Mouse (Mus musculus) hindbrain, embryonic 14.5 days (tissue): ENCODE measurements around the gene Fastkd5. TPM values are rescaled to one million over a fixed set of nuclear protein-coding genes. Genes with fewer than 3 reads are reported as not detected.

Source experiments
- ATAC-seq: fragments of 200-750 bp; cut with Nextera tagmentation; 2 replicates; pipeline ENCODE4 v1.8.0; 2017; ENCODE audit warnings: moderate number of reproducible peaks, mild to moderate bottlenecking, moderate TSS enrichment, moderate library complexity; ENCODE audit not compliant: low FRiP score
- DNase-seq: peaks from one replicate; pipeline ENCODE4 v3.0.0-alpha.2; 2015; ENCODE audit warnings: low spot score
- H3K27ac ChIP-seq: fragments of 300-500 bp; sonication (generic); 2 replicates; pipeline ENCODE4 v1.5.1; 2014; ENCODE audit warnings: mild to moderate bottlenecking, moderate library complexity
- H3K27me3 ChIP-seq: fragments of 300-500 bp; sonication (generic); 2 replicates; pipeline ENCODE4 v1.6.1; 2014; ENCODE audit warnings: mild to moderate bottlenecking, low read length, mixed read lengths; ENCODE audit not compliant: control insufficient read depth, insufficient read depth
- H3K36me3 ChIP-seq: fragments of 300-500 bp; sonication (generic); replicated peaks from 2 replicates; pipeline ENCODE4 v1.6.1; 2014; ENCODE audit not compliant: control insufficient read depth, insufficient read depth
- H3K4me1 ChIP-seq: fragments of 300-500 bp; sonication (generic); replicated peaks from 2 replicates; pipeline ENCODE4 v1.6.1; 2014; ENCODE audit warnings: antibody characterized with exemption, low read length, mixed read lengths; ENCODE audit not compliant: control insufficient read depth, insufficient read depth
- H3K4me2 ChIP-seq: fragments of 300-500 bp; sonication (generic); replicated peaks from 2 replicates; pipeline ENCODE4 v1.6.1; 2014; ENCODE audit warnings: mild to moderate bottlenecking, moderate library complexity
- H3K4me3 ChIP-seq: fragments of 300-500 bp; sonication (generic); replicated peaks from 2 replicates; pipeline ENCODE4 v1.5.1; 2014; ENCODE audit warnings: mild to moderate bottlenecking, low read length
- H3K9ac ChIP-seq: fragments of 300-500 bp; sonication (generic); 2 replicates; pipeline ENCODE4 v1.6.1; 2014
- H3K9me3 ChIP-seq: fragments of 300-500 bp; sonication (generic); 2 replicates; pipeline ENCODE4 v1.6.1; 2016; ENCODE audit warnings: low read length; ENCODE audit not compliant: control insufficient read depth
- WGBS: fragments of 180-500 bp; shearing (Covaris S2); extraction: QIAGEN DNeasy Blood & Tissue Kit; methylation state at CpG from one replicate; pipeline ENCODE4 v1.1.7; 2014; 5-methylcytosine and 5-hydroxymethylcytosine counted together
- polyA plus RNA-seq: library from polyadenylated mRNA; unstranded; fragments of >200 nt; fragmentation: Nextera tagmentation; extraction: Ambion mirVana; gene quantifications from 2 replicates; pipeline ENCODE4 v1.2.1, GENCODE M21; 2014

Fastkd5 gene
- polyA plus RNA-seq, 1 experiment from 2014 or later: 11.5 TPM

DNA sequence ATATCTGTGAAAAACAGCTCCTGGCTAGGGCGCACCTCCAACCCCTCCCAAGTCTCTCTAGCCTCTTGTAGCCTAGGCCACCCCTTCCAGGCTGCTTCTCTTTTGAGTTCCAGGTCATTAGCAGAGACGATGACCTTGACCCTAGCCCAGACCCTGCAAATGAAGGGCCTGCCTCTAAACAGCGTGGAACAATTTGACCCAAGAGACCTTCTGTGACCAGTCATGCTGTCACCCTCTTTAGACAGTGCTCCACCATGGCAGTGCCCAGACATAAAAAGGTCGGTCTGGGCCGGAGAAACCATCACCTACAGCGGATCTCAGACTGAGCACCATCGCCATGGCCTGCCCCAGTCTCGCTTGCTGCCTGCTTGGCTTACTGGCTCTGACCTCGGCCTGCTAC lies 54.0 kb downstream of the Fastkd5 start, which contains the start of gene Oxt:
Gene Oxt, plus strand, starts transcription at position 301 of the 400 bp plus-strand sequence.
- Histone ChIP-seq H3K4me1 (peaks cover 12% of the 10 kb centered on the region; the same call in 1 of the 2 replicates), H3K27ac (no peak within 1 kb of the TSS), H3K4me3 (peak within 1 kb of the TSS; percentile 20), H3K9ac (no peak within 1 kb of the TSS), H3K9me3 (no peaks in the 10 kb centered on the region), H3K4me2 (peak within 1 kb of the TSS; percentile 42), H3K27me3 (peaks cover 65% of the 10 kb centered on the region), H3K36me3 (no peaks in the 10 kb centered on the region)
- WGBS: 37% methylated on average over 9 of the region's 9 CpGs
- DNase-seq (no peak), ATAC-seq (no peak)

DNA sequence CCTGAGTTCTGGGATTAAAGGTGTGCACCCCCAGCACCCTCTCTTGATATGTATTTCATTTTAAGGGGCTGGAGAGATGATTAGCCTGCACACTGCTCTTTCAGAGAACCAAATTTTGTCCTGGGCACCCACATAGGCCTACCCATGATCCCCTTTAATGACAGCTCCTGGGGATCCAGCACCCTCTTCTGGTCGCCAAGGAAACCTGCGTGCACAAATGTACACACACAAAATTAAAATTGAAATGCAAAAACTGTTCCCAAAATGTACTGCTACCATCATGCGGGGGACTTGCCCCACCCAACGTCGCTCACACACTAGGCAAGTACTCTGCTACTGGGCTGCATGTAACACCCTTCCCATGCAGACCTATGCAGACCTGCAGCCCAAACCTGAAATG lies 54.9 kb downstream of the Fastkd5 start:
- ATAC-seq (no peak), DNase-seq (no peak)
- Histone ChIP-seq H3K9ac (no peak overlapping the region), H3K36me3 (no peaks in the 10 kb centered on the region), H3K4me3 (no peak overlapping the region), H3K9me3 (no peaks in the 10 kb centered on the region), H3K4me2 (no peak overlapping the region), H3K27me3 (peaks cover 55% of the 10 kb centered on the region), H3K27ac (no peak overlapping the region), H3K4me1 (0 out of 2 replicates have a peak, but pooled peaks cover 4% of the 10 kb centered on the region)
- WGBS: 81% methylated on average over 5 of the region's 5 CpGs

DNA sequence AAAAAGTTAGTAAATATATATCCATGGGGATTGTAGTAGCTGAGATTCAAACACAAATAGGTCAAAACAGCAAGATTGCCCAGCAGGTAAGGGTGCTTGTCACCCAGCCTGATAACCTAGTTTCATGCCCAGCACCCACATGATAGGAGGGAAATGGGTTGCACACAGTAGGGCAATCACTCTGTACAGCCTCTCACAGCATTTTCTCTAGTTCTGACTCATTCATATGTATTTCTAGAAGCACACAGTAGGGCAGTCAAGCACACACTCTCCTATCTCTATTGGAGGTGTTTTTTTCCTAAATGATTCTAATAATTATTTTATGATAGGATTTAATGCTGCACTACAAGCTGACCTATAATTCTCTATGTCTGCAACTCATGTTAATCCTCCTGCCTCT lies 59.9 kb downstream of the Fastkd5 start:
- H3K27ac ChIP-seq: no peak overlapping the region
- peaks cover 21% of the 10 kb centered on the region for H3K36me3 ChIP-seq
- no peak overlapping the region for H3K4me2 ChIP-seq
- no peak overlapping the region for H3K9ac ChIP-seq
- H3K9me3 ChIP-seq: no peaks in the 10 kb centered on the region
- peaks cover 4% of the 10 kb centered on the region for H3K4me1 ChIP-seq
- no peak overlapping the region for H3K4me3 ChIP-seq
- ATAC-seq: no peak
- no peak for DNase-seq
- H3K27me3 ChIP-seq: peaks cover 5% of the 10 kb centered on the region

DNA sequence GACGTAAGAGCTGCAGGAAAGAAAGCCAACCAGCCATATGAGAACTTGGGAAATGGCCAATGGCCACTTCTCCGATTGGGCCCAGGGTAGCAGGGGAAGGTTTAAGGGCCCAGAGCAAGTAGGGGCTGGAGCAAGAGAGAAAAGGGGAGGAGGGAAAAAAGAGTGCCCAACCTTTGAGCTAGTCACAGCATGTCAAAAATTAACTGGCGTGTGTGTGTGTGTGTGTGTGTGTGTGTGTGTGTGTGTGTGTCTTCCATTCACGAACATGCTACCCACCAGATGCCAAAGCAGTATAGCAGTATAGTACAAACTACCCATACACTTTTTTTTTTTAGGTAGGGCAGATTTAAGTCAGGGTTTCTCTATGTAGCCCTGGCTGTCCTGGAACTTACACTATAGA lies 60.9 kb downstream of the Fastkd5 start:
- no peak overlapping the region for H3K27ac ChIP-seq
- WGBS: 82% methylated on average over 4 of the region's 4 CpGs
- ATAC-seq (no peak), DNase-seq (no peak)
- peaks cover 24% of the 10 kb centered on the region for H3K36me3 ChIP-seq
- no peak overlapping the region for H3K4me2 ChIP-seq
- H3K27me3 ChIP-seq: no peaks in the 10 kb centered on the region
- H3K9ac ChIP-seq: no peak overlapping the region
- no peak overlapping the region for H3K4me3 ChIP-seq
- no peaks in the 10 kb centered on the region for H3K9me3 ChIP-seq
- H3K4me1 ChIP-seq: peaks cover 13% of the 10 kb centered on the region

DNA sequence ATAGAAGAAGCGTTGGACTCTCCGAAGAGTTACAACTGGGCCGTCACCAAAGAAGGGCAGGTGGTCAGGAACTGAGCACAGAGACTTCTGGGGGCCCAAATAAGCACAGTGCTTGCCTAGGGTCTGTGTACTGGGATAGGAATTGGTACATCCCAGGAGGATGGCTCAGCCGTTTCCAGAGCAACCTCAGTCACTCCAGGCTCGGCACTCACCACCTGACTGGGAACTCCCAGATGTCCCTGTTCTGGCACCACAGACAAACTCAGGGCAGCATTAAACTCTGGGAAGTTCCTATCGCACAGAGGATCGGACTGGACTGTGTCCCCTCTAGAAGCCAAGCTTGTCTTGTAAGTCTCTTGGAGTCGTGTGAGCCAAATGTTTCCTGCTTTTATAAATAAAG lies 64.8 kb downstream of the Fastkd5 start:
- DNase-seq (no peak), ATAC-seq (no peak)
- H3K27me3 ChIP-seq: no peaks in the 10 kb centered on the region
- H3K4me1 ChIP-seq: peaks cover 20% of the 10 kb centered on the region
- H3K4me3 ChIP-seq: 0 out of 2 replicates have a peak overlapping the region, but pooled peaks have one; percentile 95
- no peak overlapping the region for H3K27ac ChIP-seq
- no peaks in the 10 kb centered on the region for H3K9me3 ChIP-seq
- H3K36me3 ChIP-seq: peaks cover 24% of the 10 kb centered on the region
- H3K4me2 ChIP-seq: peak overlapping the region; percentile 88
- H3K9ac ChIP-seq: no peak overlapping the region
- WGBS: 81% methylated on average over 8 of the region's 8 CpGs

DNA sequence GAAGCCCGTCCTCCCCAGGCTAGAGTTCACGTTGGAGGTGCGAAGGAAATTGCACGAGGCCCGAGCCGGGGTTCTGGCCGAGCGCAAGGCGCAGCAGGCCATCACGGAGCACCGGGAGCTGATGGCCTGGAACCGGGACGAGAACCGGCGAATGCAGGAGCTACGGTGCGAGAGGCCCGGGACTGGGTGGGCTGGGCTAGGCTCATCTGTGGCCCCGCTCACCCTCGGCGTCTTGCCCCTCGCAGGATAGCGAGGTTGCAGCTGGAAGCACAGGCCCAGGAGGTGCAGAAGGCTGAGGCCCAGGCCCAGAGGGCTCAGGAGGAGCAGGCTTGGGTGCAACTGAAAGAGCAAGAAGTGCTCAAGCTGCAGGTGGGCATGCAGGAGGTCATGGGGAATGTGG lies 65.8 kb downstream of the Fastkd5 start:
- no peak for ATAC-seq
- Histone ChIP-seq H3K9ac (peak overlapping the region; percentile 95), H3K4me1 (peaks cover 20% of the 10 kb centered on the region), H3K36me3 (peaks cover 24% of the 10 kb centered on the region), H3K4me2 (peak overlapping the region; percentile 88), H3K9me3 (no peaks in the 10 kb centered on the region), H3K4me3 (peak overlapping the region; percentile 95), H3K27me3 (no peaks in the 10 kb centered on the region), H3K27ac (no peak overlapping the region)
- WGBS: under 1% methylated on average over 16 of the region's 23 CpGs
- no peak for DNase-seq

Other genes with a start within 250 kb of the Fastkd5 start
- 22.8 and 23.8 TPM in 2 replicates for gene Cpxm1, start 232.5 kb downstream of the Fastkd5 start, polyA plus RNA-seq
- gene Gm28372, start 224.8 kb downstream of the Fastkd5 start, polyA plus RNA-seq: 0.35 TPM in 1 of 2 replicates, not detected in the other
- 0.72 TPM in 1 of 2 replicates, not detected in the other for gene 1700020A23Rik, start 224.8 kb downstream of the Fastkd5 start, polyA plus RNA-seq
- gene Tmem239, start 223.5 kb downstream of the Fastkd5 start, polyA plus RNA-seq: not detected in 2 replicates
- 75.9 and 91.3 TPM in 2 replicates for gene Vps16, start 205.7 kb downstream of the Fastkd5 start, polyA plus RNA-seq
- gene Pced1a, start 205.3 kb downstream of the Fastkd5 start, polyA plus RNA-seq: 9.0 and 11.3 TPM in 2 replicates
- 158 and 171 TPM in 2 replicates for gene Ptpra, start 179.7 kb downstream of the Fastkd5 start, polyA plus RNA-seq
- 96.8 and 107 TPM in 2 replicates for gene Mrps26, start 66.3 kb downstream of the Fastkd5 start, polyA plus RNA-seq
- 0.87 TPM in 1 of 2 replicates, not detected in the other for gene Oxt, start 53.9 kb downstream of the Fastkd5 start, polyA plus RNA-seq
- gene Avp, start 47.5 kb downstream of the Fastkd5 start, polyA plus RNA-seq: not detected in 2 replicates
- gene Ubox5, start within 50 bp of the Fastkd5 start, polyA plus RNA-seq: 9.7 and 12.6 TPM in 2 replicates
- 5.3 and 5.7 TPM in 2 replicates for gene Lzts3, start 12.8 kb upstream of the Fastkd5 start, polyA plus RNA-seq
- 62.5 and 65.3 TPM in 2 replicates for gene Ddrgk1, start 34.6 kb upstream of the Fastkd5 start, polyA plus RNA-seq
- 115 and 116 TPM in 2 replicates for gene Itpa, start 37.6 kb upstream of the Fastkd5 start, polyA plus RNA-seq
- 0.78 and 0.82 TPM in 2 replicates for gene Slc4a11, start 67.5 kb upstream of the Fastkd5 start, polyA plus RNA-seq